Mouse (Mus musculus) kidney, embryonic 15.5 days (tissue): ENCODE data around the gene Thra. TPM values are rescaled to one million over a fixed set of nuclear protein-coding genes. Genes with fewer than 3 reads are reported as not detected.
"Not testable (repeated sequence)": the region's sequence is repeated elsewhere in the genome, so short reads cannot be mapped to it uniquely, and the experiment has no call there.

Experiments used
- ATAC-seq: fragments of 200-750 bp; cut with Nextera tagmentation; replicated peaks from 2 replicates; pipeline ENCODE4 v1.8.0; 2017; ENCODE audit warnings: moderate TSS enrichment; ENCODE audit not compliant: low FRiP score
- H3K27ac ChIP-seq: fragments of 300-500 bp; sonication (generic); 2 replicates; pipeline ENCODE4 v1.5.1; 2015; ENCODE audit warnings: mild to moderate bottlenecking, inconsistent platforms
- H3K27me3 ChIP-seq: fragments of 300-500 bp; sonication (generic); 2 replicates; pipeline ENCODE4 v1.6.1; 2015; ENCODE audit warnings: inconsistent platforms
- H3K36me3 ChIP-seq: fragments of 300-500 bp; sonication (generic); 2 replicates; pipeline ENCODE4 v1.6.1; 2015; ENCODE audit warnings: inconsistent platforms
- H3K4me1 ChIP-seq: fragments of 300-500 bp; sonication (generic); 2 replicates; pipeline ENCODE4 v1.6.1; 2015; ENCODE audit warnings: inconsistent platforms
- H3K4me2 ChIP-seq: fragments of 300-500 bp; sonication (generic); 2 replicates; pipeline ENCODE4 v1.6.1; 2015; ENCODE audit warnings: moderate library complexity, mild to moderate bottlenecking, inconsistent platforms
- H3K4me3 ChIP-seq: fragments of 300-500 bp; sonication (generic); replicated peaks from 2 replicates; pipeline ENCODE4 v1.5.1; 2015; ENCODE audit warnings: mild to moderate bottlenecking, inconsistent platforms
- H3K9ac ChIP-seq: fragments of 300-500 bp; sonication (generic); 2 replicates; pipeline ENCODE4 v1.6.1; 2015; ENCODE audit warnings: mild to moderate bottlenecking, inconsistent platforms
- H3K9me3 ChIP-seq: fragments of 300-500 bp; sonication (generic); replicated peaks from 2 replicates; pipeline ENCODE4 v1.6.1; 2016; ENCODE audit warnings: inconsistent platforms
- WGBS: fragments of 180-500 bp; shearing (Covaris S2); methylation state at CpG from one replicate; pipeline ENCODE4 v1.1.7; 2015; ENCODE audit warnings: mixed read lengths; 5-methylcytosine and 5-hydroxymethylcytosine counted together
- polyA plus RNA-seq: library from polyadenylated mRNA; unstranded; fragments of >200 nt; fragmentation: Nextera tagmentation; extraction: Ambion mirVana; gene quantifications from 2 replicates; pipeline ENCODE4 v1.2.1, GENCODE M21; 2015

The Thra gene
- polyA plus RNA-seq, 1 experiment from 2014 or later: 26.9 TPM

DNA sequence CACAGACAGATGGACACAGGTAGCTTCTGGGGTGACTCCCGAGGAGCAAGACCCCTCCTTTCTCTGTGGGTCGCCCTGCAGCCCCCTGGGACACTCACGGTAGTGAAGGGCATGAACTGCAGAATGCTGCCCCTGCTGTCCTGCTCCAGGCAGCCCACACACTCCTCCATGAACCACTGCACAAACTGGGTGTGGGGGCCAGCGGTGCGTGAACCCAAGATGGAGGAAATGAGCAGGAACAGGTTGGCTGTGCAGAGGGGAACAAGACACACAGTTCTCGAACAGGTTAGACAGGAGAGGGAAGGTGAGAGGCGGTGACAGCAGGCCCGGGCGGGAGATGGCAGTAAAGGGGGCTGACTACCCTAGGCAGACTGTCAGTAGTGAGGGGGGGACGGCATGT lies 35.4 kb upstream of the Thra start:
- peak overlapping the region; percentile 20; the same call in 1 of the 2 replicates for H3K4me2 ChIP-seq
- 52% methylated on average over 10 of the region's 10 CpGs for WGBS
- H3K4me3 ChIP-seq: no peak overlapping the region; the same call in 1 of the 2 replicates
- peaks cover 98% of the 10 kb centered on the region for H3K4me1 ChIP-seq
- H3K36me3 ChIP-seq: peaks cover 44% of the 10 kb centered on the region
- peak; percentile 19; the same call in 1 of the 2 replicates for ATAC-seq
- peak overlapping the region; percentile 93 for H3K27ac ChIP-seq
- H3K9ac ChIP-seq: 0 out of 2 replicates have a peak overlapping the region, but pooled peaks have one; percentile 3
- H3K27me3 ChIP-seq: no peaks in the 10 kb centered on the region
- H3K9me3 ChIP-seq: no peaks in the 10 kb centered on the region

DNA sequence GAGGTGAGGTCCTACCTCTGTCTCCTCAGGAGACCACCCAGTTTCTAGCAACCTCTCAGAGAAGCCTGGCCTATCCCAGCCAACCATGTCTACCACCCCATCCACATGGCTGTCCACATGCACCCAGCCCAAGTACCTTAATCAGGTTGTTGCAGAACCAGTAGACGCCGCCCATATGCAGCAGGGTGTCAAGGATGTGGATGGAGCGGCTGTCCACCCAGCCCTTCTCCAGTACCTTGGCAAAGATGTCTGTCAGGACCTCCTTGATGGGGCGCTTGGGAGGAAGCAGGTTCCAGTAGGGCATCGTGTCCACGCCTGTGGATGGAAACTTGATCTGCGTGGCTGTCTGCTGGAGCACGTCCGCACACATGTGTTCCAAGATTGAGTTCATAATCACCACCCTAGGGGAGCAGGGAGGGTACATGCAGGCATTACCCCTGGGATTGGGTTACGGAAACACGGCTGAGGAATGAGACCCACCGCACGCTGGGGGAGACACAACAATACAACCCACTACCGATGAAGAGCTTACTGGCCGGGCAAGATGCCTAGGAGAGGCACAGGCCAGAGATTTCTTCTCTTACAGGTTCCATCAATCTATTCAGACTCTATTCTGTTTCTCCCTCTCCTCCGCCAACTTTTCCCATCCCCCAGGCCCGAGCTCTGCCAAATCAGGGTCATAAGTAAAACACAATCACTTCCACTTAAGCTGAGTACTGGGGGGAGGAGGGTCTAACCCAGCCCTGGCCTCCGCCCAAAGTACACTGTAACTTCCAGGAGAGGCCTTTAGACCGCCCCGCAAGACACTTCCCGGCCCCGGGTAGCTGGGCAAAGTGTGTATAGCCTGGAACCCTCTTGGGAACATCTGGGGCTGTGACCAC lies 32.8 kb upstream of the Thra start:
- no peak overlapping the region for H3K9ac ChIP-seq
- H3K36me3 ChIP-seq: peaks cover 55% of the 10 kb centered on the region
- H3K4me2 ChIP-seq: 0 out of 2 replicates have a peak overlapping the region, but pooled peaks have one; percentile 9
- ATAC-seq: peak; percentile 17; the same call in 1 of the 2 replicates
- H3K27me3 ChIP-seq: no peaks in the 10 kb centered on the region
- H3K9me3 ChIP-seq: no peaks in the 10 kb centered on the region
- H3K27ac ChIP-seq: peak overlapping the region; percentile 93
- H3K4me1 ChIP-seq: peaks cover 84% of the 10 kb centered on the region
- no peak overlapping the region for H3K4me3 ChIP-seq
- 49% methylated on average over 22 of the region's 22 CpGs for WGBS

GRCm38 (mm10) chr11:98708282-98708956 lies 32.0 kb upstream of the Thra start:
- 0 out of 2 replicates have a peak, but pooled peaks have one; percentile 2 for ATAC-seq
- Histone ChIP-seq H3K4me1 (peaks cover 77% of the 10 kb centered on the region), H3K9me3 (no peaks in the 10 kb centered on the region), H3K36me3 (peaks cover 62% of the 10 kb centered on the region), H3K9ac (no peak overlapping the region), H3K27ac (peak overlapping the region; percentile 93), H3K27me3 (no peaks in the 10 kb centered on the region), H3K4me3 (no peak overlapping the region), H3K4me2 (peak overlapping the region; percentile 45; the same call in 1 of the 2 replicates)
- WGBS: 68% methylated on average over 19 of the region's 19 CpGs

GRCm38 (mm10) chr11:98709001-98709741 lies 31.3 kb upstream of the Thra start:
- Histone ChIP-seq H3K9ac (no peak overlapping the region), H3K4me1 (peaks cover 74% of the 10 kb centered on the region), H3K36me3 (peaks cover 69% of the 10 kb centered on the region), H3K27me3 (no peaks in the 10 kb centered on the region), H3K9me3 (no peaks in the 10 kb centered on the region), H3K27ac (peak overlapping the region; percentile 93), H3K4me2 (peak overlapping the region; percentile 45), H3K4me3 (0 out of 2 replicates have a peak overlapping the region, but pooled peaks have one; percentile 1)
- peak; percentile 44 for ATAC-seq
- 35% methylated on average over 26 of the region's 26 CpGs for WGBS

DNA sequence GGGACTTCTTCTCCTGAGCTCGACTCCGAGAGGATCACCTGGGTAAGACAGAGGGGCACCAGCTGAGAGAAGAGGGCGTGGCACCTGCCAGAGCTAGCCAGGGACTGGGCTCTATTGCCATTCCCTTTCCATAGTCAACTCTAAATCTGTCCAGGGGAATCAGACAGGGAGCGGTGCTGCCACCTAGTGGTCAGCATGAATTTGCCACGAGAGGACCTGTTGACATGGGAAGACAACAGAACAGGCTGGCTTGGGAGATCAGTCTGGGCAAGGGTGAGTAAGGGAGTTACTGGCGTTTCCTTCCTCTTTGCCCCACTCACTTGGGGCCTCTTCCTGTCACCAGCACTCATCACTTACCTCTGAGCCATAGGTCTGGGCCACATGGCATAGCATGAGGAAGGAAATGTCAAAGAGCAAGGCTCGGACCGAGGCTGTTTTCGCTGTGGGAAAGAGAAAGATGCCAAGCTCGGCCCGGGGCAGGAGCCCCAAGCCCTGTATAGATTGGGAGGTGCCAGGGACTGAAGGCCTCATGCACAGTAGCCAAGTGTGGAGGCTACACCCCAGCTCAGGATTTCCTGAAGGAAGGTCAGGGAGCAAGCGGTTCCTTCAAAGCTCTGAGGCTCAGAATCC lies 29.9 kb upstream of the Thra start:
- Histone ChIP-seq H3K27me3 (no peaks in the 10 kb centered on the region), H3K4me3 (no peak overlapping the region), H3K9ac (0 out of 2 replicates have a peak overlapping the region, but pooled peaks have one; percentile 11), H3K36me3 (peaks cover 70% of the 10 kb centered on the region), H3K9me3 (no peaks in the 10 kb centered on the region), H3K27ac (peak overlapping the region; percentile 93), H3K4me1 (peaks cover 60% of the 10 kb centered on the region), H3K4me2 (peak overlapping the region; percentile 21; the same call in 1 of the 2 replicates)
- 39% methylated on average over 12 of the region's 12 CpGs for WGBS
- ATAC-seq: no peak; the same call in 1 of the 2 replicates

DNA sequence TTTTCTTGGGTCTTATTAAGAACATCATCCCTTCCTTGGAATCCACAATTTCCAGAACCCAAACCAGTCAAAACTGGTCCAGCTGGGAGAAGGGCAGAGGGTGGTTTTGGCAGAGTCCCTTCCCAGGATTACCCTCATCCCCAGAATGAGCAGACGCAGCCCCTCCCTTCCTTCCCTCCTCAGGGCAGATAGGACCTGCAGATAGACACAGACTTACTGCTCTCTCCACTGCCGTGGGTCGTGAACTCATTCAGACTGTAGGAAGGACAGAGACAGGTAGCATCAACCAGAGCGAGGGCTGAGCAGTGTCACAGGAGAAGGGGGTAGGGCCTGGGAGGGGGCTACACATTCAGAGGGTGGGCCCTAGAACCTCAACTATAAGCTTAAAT lies 29.4 kb upstream of the Thra start:
- Histone ChIP-seq H3K4me2 (0 out of 2 replicates have a peak overlapping the region, but pooled peaks have one; percentile 21), H3K4me3 (no peak overlapping the region), H3K4me1 (peaks cover 57% of the 10 kb centered on the region), H3K9me3 (no peaks in the 10 kb centered on the region), H3K9ac (no peak overlapping the region), H3K27me3 (no peaks in the 10 kb centered on the region), H3K36me3 (peaks cover 70% of the 10 kb centered on the region), H3K27ac (peak overlapping the region; percentile 72; the same call in 1 of the 2 replicates)
- WGBS: 72% methylated on average over 4 of the region's 4 CpGs
- ATAC-seq: no peak

- H3K4me2 ChIP-seq, H3K4me3 ChIP-seq, H3K9ac ChIP-seq, ATAC-seq, H3K27me3 ChIP-seq, H3K27ac ChIP-seq, H3K9me3 ChIP-seq: not testable (repeated sequence)
- 90% methylated on average over 6 of the region's 6 CpGs for WGBS
- Histone ChIP-seq H3K36me3 (peaks cover 70% of the 10 kb centered on the region), H3K4me1 (peaks cover 55% of the 10 kb centered on the region)
Observed at GRCm38 (mm10) chr11:98712009-98712408, 28.4 kb upstream of the Thra start.

DNA sequence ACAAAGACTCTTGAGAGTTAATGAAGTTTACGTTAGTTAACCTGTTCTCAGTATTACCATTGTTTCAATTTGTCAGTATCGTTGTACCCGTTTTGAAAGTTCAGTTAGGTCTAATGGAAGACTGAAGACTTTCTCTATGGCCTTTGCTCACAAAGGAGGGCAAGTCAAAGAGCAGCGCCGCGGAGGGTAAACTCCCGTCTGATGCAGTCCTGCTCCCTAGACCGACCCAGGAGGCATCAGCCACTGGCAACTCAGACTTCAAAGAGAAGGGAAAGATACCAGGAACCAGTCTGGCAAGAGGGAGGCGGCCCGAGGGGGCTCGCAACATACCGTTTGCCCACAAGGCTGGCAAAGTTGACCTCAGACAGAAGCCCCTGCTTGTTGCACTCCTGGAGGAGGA lies 26.7 kb upstream of the Thra start:
- Histone ChIP-seq H3K4me1 (peaks cover 53% of the 10 kb centered on the region), H3K4me3 (no peak overlapping the region), H3K9ac (no peak overlapping the region), H3K9me3 (no peaks in the 10 kb centered on the region), H3K27me3 (no peaks in the 10 kb centered on the region), H3K36me3 (peaks cover 77% of the 10 kb centered on the region), H3K4me2 (no peak overlapping the region), H3K27ac (0 out of 2 replicates have a peak overlapping the region, but pooled peaks have one; percentile 19)
- 73% methylated on average over 12 of the region's 12 CpGs for WGBS
- ATAC-seq: no peak

- Histone ChIP-seq H3K9ac (no peak overlapping the region), H3K4me3 (no peak overlapping the region), H3K27ac (no peak overlapping the region), H3K4me1 (peaks cover 31% of the 10 kb centered on the region), H3K36me3 (peaks cover 66% of the 10 kb centered on the region), H3K9me3 (no peaks in the 10 kb centered on the region), H3K27me3 (no peaks in the 10 kb centered on the region), H3K4me2 (no peak overlapping the region)
- WGBS: 89% methylated on average over 9 of the region's 9 CpGs
- ATAC-seq: no peak
Observed at GRCm38 (mm10) chr11:98715946-98716345, 24.5 kb upstream of the Thra start.

GRCm38 (mm10) chr11:98717904-98718303 lies 22.5 kb upstream of the Thra start:
- H3K4me2 ChIP-seq: no peak overlapping the region
- 0 out of 2 replicates have a peak overlapping the region, but pooled peaks have one; percentile 27 for H3K27ac ChIP-seq
- no peaks in the 10 kb centered on the region for H3K27me3 ChIP-seq
- no peak overlapping the region for H3K9ac ChIP-seq
- no peak for ATAC-seq
- H3K36me3 ChIP-seq: peaks cover 59% of the 10 kb centered on the region
- WGBS: 18% methylated on average over 13 of the region's 13 CpGs
- H3K4me3 ChIP-seq: no peak overlapping the region
- peaks cover 37% of the 10 kb centered on the region for H3K4me1 ChIP-seq
- no peaks in the 10 kb centered on the region for H3K9me3 ChIP-seq

- no peak overlapping the region for H3K4me2 ChIP-seq
- H3K4me3 ChIP-seq: no peak overlapping the region
- no peak overlapping the region for H3K27ac ChIP-seq
- no peaks in the 10 kb centered on the region for H3K27me3 ChIP-seq
- peaks cover 50% of the 10 kb centered on the region for H3K36me3 ChIP-seq
- H3K4me1 ChIP-seq: peaks cover 33% of the 10 kb centered on the region
- no peaks in the 10 kb centered on the region for H3K9me3 ChIP-seq
- ATAC-seq: no peak
- 75% methylated on average over 2 of the region's 2 CpGs for WGBS
- no peak overlapping the region for H3K9ac ChIP-seq
Observed at GRCm38 (mm10) chr11:98720756-98721155, 19.7 kb upstream of the Thra start.
